Mouse (Mus musculus) brain, embryonic 18.5 days (tissue): ENCODE measurements at regions not wholly inside any gene's neighbourhood (a gene's known extent, or its start where the extent isn't known, plus 50 kb on each side); places are given as distances from the start of the nearest gene placed in this dataset.

Source experiments
- DNase-seq: peaks from one replicate; pipeline ENCODE4 v3.0.0-alpha.2; 2012; ENCODE audit warnings: low read depth, low spot score

- no peak for DNase-seq
These were observed 51.5 kb upstream of the Med13 start for GRCm38 (mm10) chr11:86408686-86409579.

GRCm38 (mm10) chr11:86409580-86409947, 52.2 kb upstream of the Med13 start:
- no peak for DNase-seq

DNA sequence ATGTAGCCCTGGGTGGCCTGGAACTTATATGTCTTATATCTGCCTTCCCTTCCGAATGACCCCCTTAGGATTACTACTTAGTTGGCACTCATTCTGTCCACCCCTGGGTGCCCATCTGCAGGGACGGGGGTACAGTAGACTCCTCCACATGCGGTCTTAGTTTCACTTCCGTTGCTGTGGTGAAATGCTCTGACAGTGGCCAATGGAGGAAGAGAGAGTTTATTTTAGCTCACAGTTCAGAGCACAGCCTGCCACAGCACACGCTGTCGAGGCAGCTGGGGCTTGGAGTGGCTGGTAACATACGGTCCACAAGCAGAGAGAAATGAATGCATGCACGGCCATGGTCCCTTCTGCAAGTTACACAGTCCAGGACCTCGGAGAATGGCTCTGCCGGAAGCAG, 53.1 kb upstream of the Med13 start:
- no peak for DNase-seq

DNA sequence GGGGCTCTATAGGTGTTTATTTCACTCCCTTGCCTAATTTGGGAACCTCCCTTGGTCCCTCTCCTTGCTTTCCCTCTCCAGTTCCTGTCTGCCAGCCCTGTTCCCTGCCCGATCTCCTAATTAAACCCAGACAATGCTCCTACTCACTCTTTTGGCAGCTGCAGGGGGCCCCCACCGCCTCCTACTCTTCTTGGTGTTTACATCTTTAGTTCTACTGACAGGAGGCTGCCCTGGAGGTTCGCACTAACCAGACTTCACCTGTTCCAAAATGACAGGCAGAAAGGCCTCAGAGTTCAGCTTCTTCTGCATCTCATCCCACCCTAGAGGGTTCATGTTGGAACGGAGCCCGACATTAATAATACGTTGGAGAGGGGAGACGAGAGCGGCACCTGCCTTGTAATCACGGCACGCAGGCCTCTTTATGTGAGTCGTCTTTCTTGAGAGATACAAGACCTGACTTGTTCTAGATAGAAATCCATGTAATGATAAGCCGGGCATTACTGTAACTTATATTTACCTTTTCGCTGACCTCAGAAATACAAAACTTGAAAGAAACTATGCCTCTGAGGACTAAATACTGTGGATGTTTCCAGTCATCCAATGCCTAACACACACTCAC, 55.5 kb upstream of the Med13 start:
- no peak for DNase-seq

- no peak for DNase-seq
These were observed 59.1 kb upstream of the Med13 start for GRCm38 (mm10) chr11:86416471-86416870.

DNA sequence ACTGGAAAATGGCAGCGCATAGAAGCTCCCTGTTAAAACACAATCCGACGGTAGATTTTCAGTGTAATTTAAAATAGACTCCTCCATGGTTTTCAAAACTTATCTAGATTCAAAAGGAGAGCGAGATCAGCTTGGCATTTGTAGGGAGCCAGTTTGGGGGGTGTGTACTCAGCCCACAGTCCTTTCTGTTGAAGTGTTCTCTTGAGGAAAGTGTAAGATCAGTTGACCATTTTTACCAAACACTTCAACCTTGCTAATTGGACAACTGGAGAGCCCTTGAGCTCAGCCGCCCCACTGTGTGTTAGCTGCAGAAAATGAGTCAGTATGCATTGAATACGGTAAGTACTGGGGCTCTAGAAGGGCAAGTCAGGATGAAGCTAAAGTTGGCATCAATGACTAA, 59.8 kb upstream of the Med13 start:
- DNase-seq, result no peak

GRCm38 (mm10) chr11:86419810-86420483, 62.5 kb upstream of the Med13 start:
- DNase-seq, result no peak

DNA sequence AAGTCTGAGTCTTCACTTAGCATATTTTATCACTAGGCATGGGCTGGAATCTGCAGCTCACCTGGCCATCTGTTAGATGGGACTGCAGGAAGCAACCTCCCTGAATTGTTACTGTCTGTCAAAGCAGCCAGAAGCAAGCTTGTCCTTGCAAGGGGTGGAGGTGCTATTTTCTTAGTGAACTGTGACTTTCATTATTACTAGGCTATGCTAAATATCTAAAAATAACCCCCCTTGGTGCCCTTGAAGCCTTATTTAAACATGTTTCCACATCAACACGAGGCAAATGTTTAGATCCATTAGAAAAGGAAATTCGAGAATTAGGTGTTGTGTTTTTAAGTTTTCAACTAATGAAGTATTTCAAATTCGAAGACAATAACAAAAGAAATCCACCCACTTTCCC, 55.5 kb upstream of the Rnft1 start:
- DNase-seq, result no peak

DNA sequence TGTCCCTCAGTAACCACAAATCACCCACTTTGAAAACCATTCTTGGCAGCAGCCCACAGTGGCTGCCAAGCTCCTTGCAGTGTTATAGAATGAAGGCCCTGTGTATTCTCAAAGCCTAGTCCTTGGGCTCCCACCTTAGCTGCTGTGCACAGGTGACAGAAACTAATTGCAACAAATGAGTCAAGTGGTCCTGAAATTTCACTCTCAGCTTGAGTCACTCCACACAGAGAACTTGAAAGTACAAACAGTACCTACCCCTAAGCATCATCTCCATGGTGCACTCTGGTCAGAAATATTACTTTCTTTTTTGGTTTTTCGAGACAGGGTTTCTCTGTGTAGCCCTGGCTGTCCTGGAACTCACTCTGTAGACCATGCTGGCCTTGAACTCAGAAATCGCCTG, 54.2 kb upstream of the Rnft1 start:
- no peak for DNase-seq

GRCm38 (mm10) chr11:86431550-86431949, 52.9 kb upstream of the Rnft1 start:
- DNase-seq, result no peak

- DNase-seq, result peak; percentile 70
These were observed 50.4 kb upstream of the Rnft1 start for GRCm38 (mm10) chr11:86434106-86434505.
